Mouse (Mus musculus) heart, postnatal 10 days (tissue): ENCODE data around the gene Aven. TPM values are rescaled to one million over a fixed set of nuclear protein-coding genes. Genes with fewer than 3 reads are reported as not detected.

ENCODE experiments used
- DNase-seq, 2 experiments: peaks; one replicate each; pipeline ENCODE4 v3.0.0; 2021
- intact Hi-C: fragments of 180-260 bp; cut with DNase I; formaldehyde crosslinking; loops from one replicate; pipeline ENCODE4 v1.15.1; 2025
- total RNA-seq, 2 experiments: library from RNA; stranded (reverse); gene quantifications; 2 replicates each; pipeline ENCODE4 v1.2.3; 2021

Gene Aven
- total RNA-seq, 2 experiments from 2014 or later = 14.4 to 15.8 TPM

DNA sequence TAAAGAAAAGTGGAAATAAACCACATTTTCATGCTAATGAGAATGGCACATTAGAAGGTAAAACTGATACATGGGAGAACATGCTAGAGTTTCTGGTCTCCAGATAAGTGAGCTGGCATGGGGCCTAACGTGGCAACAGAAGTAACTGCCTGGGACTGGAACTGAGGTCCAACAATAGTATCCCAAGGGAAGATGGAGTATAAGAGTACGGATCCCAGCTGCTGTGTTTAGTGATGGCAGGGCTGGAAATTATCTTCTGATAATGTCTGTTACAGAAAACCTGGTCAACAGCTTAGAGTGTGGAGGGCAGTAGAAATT, 9.5 kb upstream of the Aven start:
- intact Hi-C loops = no loop called here
- peak in 1 of 2 experiments; percentile 21 for DNase-seq

DNA sequence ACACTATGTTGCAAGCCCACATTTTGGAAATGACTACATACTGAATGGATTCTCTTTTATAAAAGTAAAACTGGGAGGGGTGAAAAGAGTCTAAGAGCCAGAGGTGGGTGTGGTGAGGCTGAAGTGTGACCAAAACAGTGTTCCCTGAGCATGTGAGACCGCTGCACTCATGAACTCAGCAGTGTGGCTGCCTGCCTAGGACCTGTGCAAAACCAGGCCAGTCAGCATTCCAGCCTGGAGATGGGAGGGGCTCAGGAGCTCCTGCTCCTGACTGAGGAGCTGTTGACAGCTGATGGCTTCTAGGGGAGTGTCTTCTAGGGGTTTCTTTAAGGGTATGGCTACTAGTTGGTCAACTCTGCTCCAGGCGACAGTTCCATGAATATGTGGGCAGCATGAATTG, 7.9 kb upstream of the Aven start:
- DNase-seq = peak; percentile 57 to 63
- intact Hi-C loops = no loop called here

DNA sequence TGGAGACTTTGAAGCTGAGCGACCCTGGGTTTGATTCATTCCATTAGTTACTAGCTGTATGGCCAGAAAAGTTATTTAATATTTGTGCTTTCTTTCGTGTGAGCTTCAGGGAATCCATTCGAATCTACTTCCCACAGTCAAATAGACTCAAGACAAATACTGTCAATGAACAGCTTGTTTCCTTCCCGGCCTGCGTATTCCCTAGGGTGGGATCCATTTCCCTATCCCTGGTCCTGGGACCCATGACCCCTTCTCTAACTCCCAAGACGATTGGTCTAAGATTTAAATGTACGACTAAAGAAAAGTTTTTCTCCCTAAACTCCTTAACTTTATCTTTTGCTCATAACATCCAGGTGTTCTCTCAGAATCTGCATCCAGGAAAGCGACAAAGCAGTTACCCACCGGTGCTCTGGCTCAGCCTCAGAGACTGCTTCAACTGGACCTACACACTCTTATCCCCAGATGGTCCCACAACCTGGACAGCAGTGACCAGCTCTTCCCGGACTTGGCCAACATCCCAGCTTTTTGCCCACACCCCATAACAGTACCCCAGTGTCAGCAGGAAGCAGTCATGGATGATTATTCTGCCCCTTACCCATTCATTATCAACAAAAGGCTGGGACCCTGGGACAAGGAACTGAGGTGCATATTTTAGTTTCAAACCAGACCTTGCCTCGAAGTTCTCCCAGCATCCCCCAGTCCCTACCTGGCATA, 2.1 kb upstream of the Aven start:
- intact Hi-C loops = loop anchor here (5.0 kb wide), 2 partner anchors 33 to 228 kb away; partner anchors contain the start of gene Nop10
- no peak for DNase-seq

DNA sequence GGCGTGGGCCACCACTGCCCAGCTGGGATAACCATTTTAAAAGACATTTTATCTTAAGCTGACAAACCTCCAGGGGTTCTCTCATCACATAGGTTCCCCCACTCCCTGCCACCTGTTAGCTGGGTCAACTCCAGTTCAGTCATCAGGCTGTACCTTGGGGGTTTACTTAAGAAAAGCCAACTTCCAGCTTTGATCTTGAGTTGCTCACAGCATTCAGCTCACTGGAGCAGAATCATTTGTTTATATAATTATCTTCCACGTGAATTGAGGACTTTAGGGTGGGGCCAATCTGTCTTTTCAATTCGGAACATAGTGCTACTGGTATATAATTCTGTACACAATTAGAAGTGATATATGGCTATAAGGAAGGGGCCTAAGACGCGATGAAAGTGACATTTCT, 1.1 kb upstream of the Aven start:
- no peak for DNase-seq
- intact Hi-C loops = loop anchor here (5.0 kb wide), 2 partner anchors 34 to 229 kb away; partner anchors contain the start of gene Nop10

DNA sequence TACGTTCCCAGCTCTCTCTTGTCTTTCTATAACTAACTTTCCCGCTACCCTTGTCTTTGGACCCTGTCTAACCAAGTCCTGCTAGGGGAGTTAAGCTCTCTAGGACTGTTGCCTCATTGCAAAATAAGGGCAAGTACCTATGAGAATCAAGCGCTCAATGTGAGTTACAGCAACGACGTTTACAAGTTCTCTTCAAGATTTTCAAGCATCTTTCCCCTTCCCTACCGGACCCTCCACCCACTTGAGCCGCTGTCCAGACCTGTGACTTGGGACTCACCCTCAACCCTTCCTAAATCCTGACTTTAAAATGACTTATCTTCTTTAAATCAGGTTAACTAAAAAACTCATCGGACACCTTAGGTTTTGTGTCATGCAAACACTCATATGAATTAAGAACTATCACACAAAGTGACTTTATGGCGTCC, 321 bp upstream of the Aven start:
- intact Hi-C loops = loop anchor here (5.0 kb wide), 2 partner anchors 35 to 230 kb away; partner anchors contain the start of gene Nop10
- DNase-seq = peak in 1 of 2 experiments; percentile 54

DNA sequence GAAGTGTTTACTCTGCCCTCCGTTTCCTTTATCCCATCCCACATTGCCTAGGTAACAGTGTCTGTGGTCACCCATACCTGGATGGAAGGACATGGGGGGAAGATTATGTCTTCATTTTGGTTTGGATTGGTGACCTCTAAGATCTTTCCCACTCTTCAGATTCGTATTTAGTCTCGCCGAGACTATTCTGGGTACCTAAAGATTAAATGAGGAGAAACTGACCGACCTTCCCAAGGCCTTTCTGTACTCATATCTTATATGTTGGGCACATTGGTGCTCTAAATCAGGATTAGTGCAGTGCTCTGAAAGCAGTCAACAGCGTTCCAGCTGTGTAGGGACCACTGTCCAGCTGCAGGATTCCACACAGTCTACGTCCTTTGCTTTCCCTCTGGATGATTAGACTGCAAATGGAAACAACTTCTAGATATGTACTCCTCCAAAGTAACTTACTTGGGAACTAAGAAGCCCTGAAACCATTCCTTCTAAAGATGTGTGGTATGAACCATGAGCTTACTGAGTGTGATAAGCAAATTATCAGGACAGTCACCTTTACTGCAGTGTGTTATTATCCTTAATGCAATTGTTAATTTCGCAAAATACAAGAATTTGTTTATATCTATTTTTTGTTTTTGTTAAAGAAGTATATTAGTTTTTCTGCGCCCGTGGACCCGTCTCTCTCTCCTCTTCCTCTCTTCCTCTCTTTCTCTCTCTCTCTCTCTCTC, 936 bp downstream of the Aven start:
- DNase-seq = no peak
- intact Hi-C loops = loop anchor here (5.0 kb wide), 2 partner anchors 36 to 231 kb away; partner anchors contain the start of gene Nop10

DNA sequence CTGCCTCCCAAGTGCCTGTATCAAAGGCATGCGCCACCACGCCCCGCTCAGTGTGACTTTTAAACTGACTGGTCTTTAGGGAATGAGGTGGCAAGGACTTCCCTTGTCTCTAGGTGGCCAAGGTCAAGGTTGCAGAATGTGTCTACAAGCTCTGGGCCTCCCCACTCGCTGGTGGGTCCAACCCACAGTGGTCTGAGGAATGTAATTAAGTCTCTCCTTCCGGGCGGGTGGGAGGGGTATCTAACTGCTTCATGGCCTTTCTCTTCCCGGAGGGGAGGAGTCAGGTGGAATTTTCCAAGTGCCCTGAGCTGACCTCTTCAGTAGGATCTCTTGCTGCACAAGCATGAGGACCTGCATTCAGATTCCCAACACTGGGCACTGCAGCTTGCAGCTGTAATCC, 5.1 kb downstream of the Aven start:
- no peak for DNase-seq
- intact Hi-C loops = no loop called here

DNA sequence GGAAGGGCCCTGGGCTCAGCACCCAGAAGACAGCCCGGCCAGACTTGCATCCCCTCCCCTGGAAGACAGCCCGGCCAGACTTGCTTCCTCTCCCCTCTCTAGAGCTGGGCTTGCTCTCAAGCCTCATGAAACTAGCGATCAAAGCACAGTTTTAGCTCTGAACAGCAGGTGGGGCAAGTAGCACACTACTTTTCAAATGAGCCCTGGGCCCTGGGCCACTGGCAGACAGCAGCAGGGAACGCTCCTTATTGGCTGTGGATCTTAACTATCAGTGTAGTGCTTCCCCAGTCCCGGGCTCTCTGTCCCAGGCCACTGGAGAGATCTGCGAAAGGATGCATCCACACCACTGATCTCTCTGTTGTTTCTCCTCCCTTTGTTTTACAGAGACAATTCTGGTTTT, 8.4 kb downstream of the Aven start:
- DNase-seq = peak; percentile 86 to 87
- intact Hi-C loops = loop anchor here (1.0 to 5.0 kb wide), 4 partner anchors 111 to 802 kb away; no protein-coding TSS in a partner anchor

DNA sequence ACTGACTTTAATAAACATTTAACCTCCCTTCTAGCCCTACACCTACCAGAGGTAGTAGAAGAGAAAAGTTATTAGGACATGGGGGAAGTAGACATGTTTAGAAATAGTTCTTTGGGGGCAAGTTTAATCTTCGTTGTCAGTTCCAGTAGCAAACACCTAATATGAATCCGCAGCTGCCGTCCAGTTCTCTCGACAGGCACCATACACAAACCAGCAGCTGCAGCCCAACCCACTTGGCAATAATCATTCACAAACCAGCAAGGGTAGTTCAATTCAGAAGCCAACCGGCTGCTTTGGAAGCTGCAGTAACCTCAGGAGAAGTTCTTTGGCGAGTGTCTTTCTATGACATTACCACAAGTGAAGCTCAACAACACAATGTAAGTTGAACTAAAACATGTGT, 11.2 kb downstream of the Aven start:
- intact Hi-C loops = loop anchor here (2.0 to 5.0 kb wide), 2 partner anchors 33 to 728 kb away; no protein-coding TSS in a partner anchor
- no peak for DNase-seq

DNA sequence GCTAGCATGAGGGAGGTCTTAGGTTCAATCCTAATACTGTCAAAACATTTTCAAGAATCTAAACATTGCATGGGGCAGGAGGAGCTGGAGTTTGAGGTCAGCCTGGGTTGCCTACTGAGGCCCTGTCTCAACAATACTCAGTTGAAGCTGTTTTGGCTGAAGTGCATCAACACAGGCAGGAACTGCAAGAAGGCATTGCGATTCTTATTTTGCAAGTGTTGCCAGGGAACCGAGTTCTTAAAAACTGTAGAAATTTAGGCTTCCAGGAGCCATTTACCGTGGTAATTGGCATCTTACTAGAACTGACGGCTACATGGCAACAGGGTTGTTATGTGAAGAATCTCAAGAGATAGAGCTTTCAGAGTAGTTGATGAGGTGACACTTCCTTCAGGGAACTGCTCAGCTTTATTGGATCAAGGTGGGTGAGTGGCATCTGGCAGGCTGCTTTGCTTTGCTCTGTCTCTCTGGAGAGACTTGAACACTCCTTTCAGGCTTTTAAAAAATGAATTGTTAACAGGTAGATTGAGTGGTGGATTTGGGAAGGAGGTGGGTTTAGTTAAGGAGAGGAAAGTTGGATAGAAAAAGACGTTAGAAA, 14.2 kb downstream of the Aven start:
- intact Hi-C loops = no loop called here
- DNase-seq = no peak

DNA sequence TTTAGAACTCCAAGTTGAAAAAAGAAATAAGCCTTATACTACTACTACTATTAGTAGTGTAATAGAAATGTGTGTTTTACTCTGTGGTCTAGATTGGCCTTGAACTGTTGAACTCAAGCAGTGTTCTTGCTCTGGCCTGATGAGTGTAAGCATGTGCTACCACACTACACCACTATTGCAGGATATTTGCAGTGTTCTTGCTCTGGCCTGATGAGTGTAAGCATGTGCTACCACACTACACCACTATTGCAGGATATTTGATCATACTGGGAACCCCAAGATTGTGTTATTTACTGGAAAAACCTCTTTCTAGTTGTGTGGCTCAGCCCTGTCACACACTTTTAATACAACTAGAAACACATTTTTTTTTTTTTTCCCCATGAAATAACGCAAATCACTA, 14.7 kb downstream of the Aven start:
- intact Hi-C loops = no loop called here
- no peak for DNase-seq

DNA sequence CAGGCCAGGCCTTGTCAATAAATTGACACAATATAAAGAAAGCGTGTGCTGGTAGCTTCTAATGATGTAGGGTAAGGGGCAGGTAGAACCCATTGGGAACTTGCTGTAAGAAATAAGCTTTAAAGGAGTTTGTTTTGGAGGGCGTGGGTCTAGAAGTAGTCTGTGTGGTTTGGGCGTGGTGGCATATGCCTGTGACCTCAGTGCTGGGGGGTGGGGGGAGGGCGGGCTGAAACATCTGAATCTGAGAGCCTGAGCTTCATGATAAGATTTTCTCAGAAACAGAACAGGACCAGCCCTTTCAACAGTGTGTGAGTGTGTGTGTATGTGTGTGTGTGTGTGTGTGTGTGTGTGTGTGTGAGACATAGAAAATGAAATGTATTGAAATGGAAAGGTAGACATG, 17.4 kb downstream of the Aven start:
- intact Hi-C loops = no loop called here
- no peak for DNase-seq

DNA sequence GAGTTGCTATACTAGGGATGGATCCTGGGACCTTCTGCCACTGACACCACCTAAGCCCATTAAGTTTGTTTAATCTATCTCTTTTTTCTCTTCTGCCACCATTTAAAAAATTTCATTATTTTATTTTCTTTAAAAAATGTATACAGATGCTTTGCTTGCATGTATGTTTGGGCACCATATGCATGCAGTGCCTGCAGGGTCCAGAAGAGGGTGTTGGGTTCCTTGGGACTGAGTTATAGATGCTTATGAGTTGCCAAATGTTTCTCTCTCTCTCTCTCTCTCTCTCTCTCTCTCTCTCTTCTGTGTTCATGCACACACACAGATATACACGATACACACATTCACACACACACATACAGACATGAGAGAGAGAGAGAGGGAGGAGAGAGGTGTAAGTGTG, 20.3 kb downstream of the Aven start:
- intact Hi-C loops = no loop called here

DNA sequence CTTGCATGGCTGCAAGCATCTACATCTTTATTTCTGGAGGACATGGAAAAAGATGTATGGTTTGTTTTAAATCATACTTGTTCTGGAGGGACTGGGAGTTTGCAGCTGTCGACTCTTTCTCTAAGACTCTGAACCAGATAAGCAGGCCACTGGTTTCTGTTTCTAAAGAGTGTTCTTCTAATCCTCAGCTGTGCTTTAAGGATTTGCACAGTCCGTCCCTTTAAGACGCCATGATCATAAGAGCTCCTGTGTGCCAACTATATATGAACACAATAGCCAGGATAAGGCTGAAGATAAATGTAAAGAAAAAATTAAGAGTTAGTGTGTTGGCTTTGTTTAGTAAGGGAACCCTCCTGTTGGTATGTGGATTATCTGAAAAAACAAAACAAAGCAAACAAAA, 24.0 kb downstream of the Aven start:
- no peak for DNase-seq
- intact Hi-C loops = no loop called here

More for the DNA sequence above, 20.3 kb downstream of the Aven start:
- DNase-seq = no peak

DNA sequence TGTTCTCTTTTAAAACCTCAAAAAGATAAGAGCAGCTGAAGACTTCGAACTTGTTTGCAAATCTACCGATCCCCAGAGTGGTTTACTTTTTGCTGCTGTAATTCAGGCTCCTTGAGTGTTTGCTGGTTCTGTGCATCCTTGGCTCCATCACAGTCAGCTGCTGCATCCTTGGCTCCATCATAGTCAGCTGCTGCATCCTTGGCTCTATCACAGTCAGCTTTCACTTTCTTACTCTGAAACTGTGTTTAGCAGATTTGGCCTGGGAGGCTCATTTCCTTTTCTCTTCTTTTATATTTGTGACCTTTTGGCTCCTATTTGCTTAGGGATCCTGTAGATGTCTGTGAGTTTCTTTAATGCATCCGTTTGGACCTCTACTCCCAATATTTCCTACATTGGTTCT, 24.5 kb downstream of the Aven start:
- intact Hi-C loops = no loop called here
- no peak for DNase-seq

DNA sequence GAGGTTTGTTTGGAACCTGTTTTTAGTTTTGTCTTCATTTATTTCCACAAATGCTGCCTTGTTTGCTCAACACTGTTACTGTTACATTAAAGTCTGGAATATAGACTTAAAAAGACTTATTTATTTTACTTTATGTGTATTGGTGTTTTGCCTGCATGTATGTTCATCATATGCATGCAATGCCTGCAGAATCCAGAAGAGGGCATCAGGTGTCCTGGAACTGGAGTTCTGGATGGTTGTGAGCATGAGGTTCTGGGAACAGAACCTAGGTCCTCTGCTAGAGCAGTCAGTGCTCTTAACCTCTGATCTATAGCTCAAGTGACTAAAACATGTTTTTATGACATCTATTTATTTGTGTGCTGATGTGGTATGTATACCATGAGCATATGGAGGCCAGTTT, 25.8 kb downstream of the Aven start:
- intact Hi-C loops = no loop called here

DNA sequence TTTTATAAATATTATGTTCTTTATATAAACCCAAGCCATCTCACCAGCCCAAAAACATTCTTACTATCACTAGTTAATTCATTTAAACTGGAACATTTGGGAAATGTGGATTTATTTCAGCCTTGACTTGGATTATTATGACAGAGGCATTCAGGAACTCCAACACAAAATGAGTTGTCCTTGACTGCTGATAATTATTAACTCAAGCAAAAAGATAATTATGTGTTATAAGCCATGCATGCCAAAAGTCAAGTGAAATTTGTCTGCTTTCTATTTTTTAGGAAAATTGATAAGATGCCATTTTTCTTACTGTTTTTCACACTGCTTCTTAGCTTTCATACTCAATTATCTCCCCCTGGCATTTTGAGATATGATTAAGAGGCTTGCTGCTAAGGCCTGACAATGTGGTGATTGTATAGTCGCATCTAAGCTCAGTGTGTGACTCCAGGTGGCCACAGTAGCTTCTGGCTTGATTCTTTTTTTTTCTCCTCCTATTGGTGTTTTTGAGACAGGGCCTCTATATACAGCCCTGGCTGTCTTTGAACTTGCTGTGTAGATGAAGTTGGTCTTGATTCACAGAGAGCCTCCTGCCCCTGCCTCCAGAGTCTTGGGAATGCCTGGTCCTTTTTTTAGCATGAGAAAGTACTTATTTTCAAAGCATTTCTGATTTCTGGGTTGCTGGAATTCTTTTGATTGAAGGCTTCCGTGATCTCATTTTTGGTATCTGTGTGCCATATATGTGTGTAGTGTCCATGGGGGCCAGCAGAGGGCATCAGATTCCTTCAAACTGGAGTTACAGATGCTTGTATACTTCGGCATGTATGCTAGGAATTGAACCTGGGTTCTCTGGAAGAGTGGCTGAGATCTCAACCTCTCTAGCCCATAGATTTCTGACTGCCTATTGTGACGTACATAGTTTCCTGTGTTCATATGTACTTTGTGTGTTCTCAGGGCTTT, 28.0 kb downstream of the Aven start:
- intact Hi-C loops = no loop called here
- no peak for DNase-seq

More for the DNA sequence above, 25.8 kb downstream of the Aven start:
- no peak for DNase-seq

DNA sequence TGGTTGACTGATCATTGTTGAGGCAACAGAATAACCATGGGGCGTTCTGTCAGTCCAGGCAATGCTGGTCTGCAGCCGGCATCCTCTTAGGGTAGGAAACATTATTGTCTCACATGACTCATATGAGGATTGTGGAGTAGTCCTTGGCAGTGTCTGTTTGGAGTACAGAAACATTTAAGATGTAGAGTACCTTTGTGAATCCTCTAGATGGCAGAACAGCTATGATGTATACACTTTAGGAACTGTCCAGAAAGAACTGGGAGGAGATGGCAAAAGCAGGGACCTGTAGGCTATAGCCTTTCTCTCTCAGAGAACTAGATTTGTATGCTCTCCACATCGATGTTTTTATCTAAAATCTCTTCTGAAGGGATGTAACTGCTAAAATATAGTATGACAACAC, 34.2 kb downstream of the Aven start:
- intact Hi-C loops = no loop called here
- DNase-seq = no peak

DNA sequence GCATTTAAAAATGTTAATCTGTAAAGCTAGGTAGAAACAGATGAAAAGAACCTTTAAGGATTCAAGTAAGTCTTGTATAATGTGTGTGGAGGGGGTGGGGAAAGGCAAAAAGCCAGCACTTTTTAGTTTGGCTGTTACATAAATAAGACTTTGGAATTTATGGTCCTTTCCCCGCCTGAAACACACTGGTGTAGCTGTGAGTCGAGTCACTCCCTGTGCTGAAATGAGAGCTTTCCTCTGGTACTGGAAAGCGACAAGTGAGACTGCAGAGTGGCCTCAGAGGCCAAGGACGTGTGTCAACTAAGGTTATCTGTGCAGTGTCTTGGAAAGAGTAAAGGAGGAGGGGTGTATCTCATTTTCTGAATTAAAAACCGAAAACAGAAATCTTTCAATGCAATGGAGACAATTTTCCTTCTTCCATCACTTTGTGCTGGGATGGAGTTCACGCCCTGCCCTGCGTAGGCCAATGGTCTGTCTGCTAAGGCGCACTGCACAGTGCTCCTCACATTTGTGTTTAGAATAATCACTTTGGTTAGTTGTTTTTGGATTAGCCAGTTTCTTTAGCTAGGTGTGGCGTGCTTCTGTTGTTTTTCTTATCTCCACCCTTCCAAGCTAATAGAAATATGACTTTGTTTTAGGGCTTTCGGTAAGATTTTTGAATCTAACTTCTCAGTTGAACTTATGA, 40.2 kb downstream of the Aven start:
- DNase-seq = no peak
- intact Hi-C loops = no loop called here

DNA sequence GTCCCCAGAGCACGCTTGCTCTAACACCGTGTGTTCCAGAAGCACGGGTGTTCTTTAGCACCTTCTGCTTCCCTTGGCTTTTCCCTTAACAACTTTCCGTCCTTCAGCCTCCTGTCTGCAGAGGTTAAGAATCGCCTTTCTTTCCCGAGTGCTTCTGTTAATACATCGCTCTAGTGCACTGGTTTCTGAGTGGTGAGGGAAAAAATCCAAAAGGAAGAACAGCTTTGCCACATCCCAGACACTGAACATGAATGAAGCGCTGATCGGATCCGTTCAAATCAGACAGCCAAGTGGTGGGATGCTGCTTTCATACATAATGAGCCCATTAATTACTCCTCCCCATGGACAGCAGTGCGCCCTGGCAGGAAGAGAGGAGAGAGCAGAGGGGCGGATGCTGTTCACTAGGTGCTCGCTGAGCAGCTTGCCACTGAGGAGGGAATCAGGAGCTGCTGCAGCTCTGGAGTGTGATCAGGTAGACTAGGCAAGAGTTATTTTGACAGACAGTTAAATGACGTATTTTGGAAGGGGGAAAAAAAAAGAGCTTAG, 42.0 kb downstream of the Aven start:
- DNase-seq = no peak
- intact Hi-C loops = no loop called here
